ENCODE assay signal across 8 mouse cellular contexts in genomic region chr5:110879584-110880374, GRCm38 (mm10). TPM values are rescaled to one million over a fixed set of nuclear protein-coding genes. Genes with fewer than 3 reads are reported as not detected.
DNase-seq lines count a peak whose midpoint lies in the region; ATAC-seq lines count a peak whose summit lies in the region.

Gene Ttc28 (plus strand): TSS chr5:110879803.

- peak within 1 kb of the TSS; percentile 92 for H3K9ac ChIP-seq in embryonic facial prominence, embryonic 11.5 days (replicated peaks; ENCODE audit: low read length)
- H3K9ac ChIP-seq in limb, embryonic 11.5 days (ENCODE audit: low read length), result peak within 1 kb of the TSS; percentile 97
- H3K9ac ChIP-seq in midbrain, embryonic 13.5 days (replicated peaks), result peak within 1 kb of the TSS; percentile 91

- DNase-seq in 3134 (ENCODE audit: extremely low read depth, insufficient read length, low spot score), result peak; percentile 74
- peak; percentile 92 for DNase-seq in adrenal gland, postnatal 25 days
- DNase-seq in embryonic facial prominence, embryonic 11.5 days (ENCODE audit: low spot score), result peak; percentile 93
- peak; percentile 99 for DNase-seq in heart, adult 11 months
- peak; percentile 88 for DNase-seq in kidney, adult 18-20 months
- peak; percentile 92 for DNase-seq in limb, embryonic 11.5 days (ENCODE audit: low spot score)
- DNase-seq in spleen, adult 18-20 months, result peak; percentile 59 to 85

- no peaks in the 10 kb centered on the region for H3K36me3 ChIP-seq in embryonic facial prominence, embryonic 11.5 days (replicated peaks; ENCODE audit: control insufficient read depth, insufficient read depth, low read depth, low read length)
- no peaks in the 10 kb centered on the region; the same call in 1 of the 2 replicates for H3K36me3 ChIP-seq in limb, embryonic 11.5 days (ENCODE audit: control insufficient read depth, insufficient read depth, low read length)
- peaks cover 3% of the 10 kb centered on the region; the same call in 1 of the 2 replicates for H3K36me3 ChIP-seq in midbrain, embryonic 13.5 days

- H3K9me3 ChIP-seq in embryonic facial prominence, embryonic 11.5 days (replicated peaks; ENCODE audit: control insufficient read depth, low read length), result no peaks in the 10 kb centered on the region
- no peaks in the 10 kb centered on the region for H3K9me3 ChIP-seq in limb, embryonic 11.5 days (ENCODE audit: control insufficient read depth, low read length)
- H3K9me3 ChIP-seq in midbrain, embryonic 13.5 days, result no peaks in the 10 kb centered on the region

- peak within 1 kb of the TSS; percentile 72 for H3K4me3 ChIP-seq in embryonic facial prominence, embryonic 11.5 days (ENCODE audit: low read depth, low read length)
- H3K4me3 ChIP-seq in limb, embryonic 11.5 days (ENCODE audit: low read depth, low read length), result peak within 1 kb of the TSS; percentile 85
- H3K4me3 ChIP-seq in midbrain, embryonic 13.5 days (replicated peaks), result peak within 1 kb of the TSS; percentile 83

- peak within 1 kb of the TSS; percentile 49 for H3K27ac ChIP-seq in embryonic facial prominence, embryonic 11.5 days (replicated peaks; ENCODE audit: low read depth, low read length)
- peak within 1 kb of the TSS; percentile 65 for H3K27ac ChIP-seq in limb, embryonic 11.5 days (replicated peaks; ENCODE audit: low read depth, low read length)
- peak within 1 kb of the TSS; percentile 75 for H3K27ac ChIP-seq in midbrain, embryonic 13.5 days

- peak; percentile 88 for ATAC-seq in embryonic facial prominence, embryonic 11.5 days (replicated peaks; ENCODE audit: insufficient number of reproducible peaks, low FRiP score, low TSS enrichment, low read depth)
- ATAC-seq in limb, embryonic 11.5 days (ENCODE audit: insufficient number of reproducible peaks, low FRiP score, low TSS enrichment, low read depth), result peak; percentile 78
- peak; percentile 91 for ATAC-seq in midbrain, embryonic 13.5 days

- H3K4me1 ChIP-seq in embryonic facial prominence, embryonic 11.5 days (ENCODE audit: control insufficient read depth, insufficient read depth, low read length), result no peaks in the 10 kb centered on the region
- peaks cover 11% of the 10 kb centered on the region for H3K4me1 ChIP-seq in limb, embryonic 11.5 days (ENCODE audit: control insufficient read depth, insufficient read depth, low read length)
- peaks cover 22% of the 10 kb centered on the region for H3K4me1 ChIP-seq in midbrain, embryonic 13.5 days (replicated peaks)

- no peaks in the 10 kb centered on the region for H3K27me3 ChIP-seq in embryonic facial prominence, embryonic 11.5 days (ENCODE audit: control insufficient read depth, insufficient read depth, low read length)
- no peaks in the 10 kb centered on the region for H3K27me3 ChIP-seq in limb, embryonic 11.5 days (ENCODE audit: control insufficient read depth, insufficient read depth, low read length)
- no peaks in the 10 kb centered on the region for H3K27me3 ChIP-seq in midbrain, embryonic 13.5 days

- under 1% methylated on average over 95 of the region's 101 CpGs for WGBS in embryonic facial prominence, embryonic 11.5 days
- under 1% methylated on average over 100 of the region's 101 CpGs for WGBS in limb, embryonic 11.5 days
- WGBS in midbrain, embryonic 13.5 days, result under 1% methylated on average over 101 of the region's 101 CpGs

- peak within 1 kb of the TSS; percentile 72 for H3K4me2 ChIP-seq in embryonic facial prominence, embryonic 11.5 days (ENCODE audit: low read depth, low read length)
- peak within 1 kb of the TSS; percentile 64 for H3K4me2 ChIP-seq in limb, embryonic 11.5 days (ENCODE audit: low read depth, severe bottlenecking)
- H3K4me2 ChIP-seq in midbrain, embryonic 13.5 days (replicated peaks), result peak within 1 kb of the TSS; percentile 69

RNA-seq across cellular contexts. Expression of gene Ttc28, which starts in this region (rescaled TPM):
- 19.6 and 22.9 TPM in 2 replicates for total RNA-seq in adrenal gland, postnatal 25 days (2021)
- polyA plus RNA-seq in embryonic facial prominence, embryonic 11.5 days (2014; fragmentation: Nextera tagmentation; extraction: Ambion mirVana), result 11.7 and 12.0 TPM in 2 replicates
- polyA plus RNA-seq in limb, embryonic 11.5 days (2014; fragmentation: Nextera tagmentation; extraction: Ambion mirVana), result 12.9 and 17.7 TPM in 2 replicates
- 19.3 and 21.3 TPM in 2 replicates for polyA plus RNA-seq in midbrain, embryonic 13.5 days (2015; fragmentation: Nextera tagmentation; extraction: Ambion mirVana)

Comparison
In these comparisons a context has a peak if more than half of its experiments do, and no peak if none do; other contexts are left out.
1. Peak in every context shown above with its lines: DNase-seq, ATAC-seq, H3K4me3 ChIP-seq and H3K27ac ChIP-seq.